Mouse (Mus musculus): ENCODE results near the gene Calm2.

Calm2 gene

DNA sequence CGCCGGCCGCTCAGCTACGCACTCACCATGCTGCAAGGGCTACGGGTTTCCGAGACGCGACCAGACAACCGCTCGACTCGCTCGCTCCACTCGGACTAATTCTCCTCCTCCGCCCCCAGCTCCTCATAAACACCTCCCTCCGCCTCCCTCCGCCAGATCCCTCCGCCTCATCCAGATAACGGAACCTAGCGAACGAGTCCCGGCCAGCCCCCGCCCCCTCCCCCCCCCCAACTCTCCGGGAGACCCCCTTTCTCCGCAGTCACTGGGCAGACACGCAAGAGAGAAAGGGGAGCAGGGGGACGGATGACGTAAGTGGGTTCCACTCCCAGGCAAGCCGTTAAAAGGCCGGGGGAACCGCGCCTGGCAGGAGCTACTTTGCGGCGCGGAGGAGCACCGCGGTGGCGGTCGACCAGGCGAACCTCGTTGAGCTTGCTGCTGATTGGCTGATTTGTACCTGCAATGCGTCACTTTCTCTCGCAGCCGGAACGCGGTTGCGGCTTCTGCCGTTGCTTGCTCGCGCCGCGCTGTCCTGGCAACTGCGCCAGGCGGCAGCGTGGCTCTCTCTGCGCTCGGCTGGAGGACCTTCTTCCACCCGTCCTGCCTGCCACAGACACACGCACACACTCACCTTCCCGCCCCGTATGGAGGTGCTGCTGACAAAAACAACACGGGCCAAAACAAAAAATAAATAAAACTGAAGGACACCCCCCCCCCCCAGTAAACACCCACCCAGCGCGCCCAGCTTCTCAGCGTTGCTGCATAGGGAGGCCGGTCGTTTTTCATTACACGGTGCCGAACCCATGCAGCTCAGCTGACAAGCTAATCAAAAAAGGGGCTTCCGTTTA lies at the start of gene Calm2:
Gene Calm2, minus strand, starts transcription at position 169 of the 845 bp plus-strand sequence.
- DNase-seq (ENCODE audit: low spot score in 2 of 2) = peak; percentile 94 to 98

DNA sequence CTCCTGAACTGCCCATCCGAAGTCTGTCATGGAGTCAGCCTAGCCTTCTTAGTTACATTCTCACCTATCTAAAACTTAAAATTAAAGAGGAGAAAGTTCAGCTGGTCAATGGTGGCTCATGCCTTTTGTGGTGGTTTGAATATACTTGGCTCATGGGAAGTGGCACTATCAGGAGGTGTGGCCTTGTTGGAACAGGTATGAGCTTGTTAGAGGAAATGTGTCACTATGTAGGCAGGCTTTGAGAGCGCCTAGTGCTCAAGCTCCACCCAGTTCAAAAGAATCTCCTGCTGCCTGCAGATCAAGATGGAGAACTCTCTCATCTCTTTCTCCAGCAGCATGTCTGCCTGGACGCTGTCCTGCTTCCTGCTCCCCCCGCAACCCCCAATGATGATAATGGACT lies 48.8 kb upstream of the Calm2 start:
- DNase-seq (ENCODE audit: low spot score in 2 of 2) = no peak

DNA sequence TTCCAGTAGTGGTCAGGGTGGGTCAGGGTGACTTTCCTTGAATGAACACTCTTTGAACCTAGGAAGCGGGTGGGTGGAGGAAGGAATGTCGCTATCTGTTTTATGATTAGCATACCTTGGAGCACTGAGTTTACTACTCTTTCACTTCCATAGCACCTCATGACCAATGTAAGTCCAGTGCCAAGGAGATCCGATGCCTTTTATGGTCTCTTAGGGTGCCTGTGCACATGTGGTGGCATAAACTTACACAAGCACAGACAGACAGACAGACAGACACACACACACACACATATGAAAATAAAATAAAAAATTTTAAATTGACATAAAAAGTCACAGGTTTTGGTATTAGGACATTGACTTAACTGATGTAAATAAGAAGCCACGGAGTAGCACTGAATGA lies 47.6 kb upstream of the Calm2 start:
- DNase-seq (ENCODE audit: low spot score in 2 of 2) = no peak

DNA sequence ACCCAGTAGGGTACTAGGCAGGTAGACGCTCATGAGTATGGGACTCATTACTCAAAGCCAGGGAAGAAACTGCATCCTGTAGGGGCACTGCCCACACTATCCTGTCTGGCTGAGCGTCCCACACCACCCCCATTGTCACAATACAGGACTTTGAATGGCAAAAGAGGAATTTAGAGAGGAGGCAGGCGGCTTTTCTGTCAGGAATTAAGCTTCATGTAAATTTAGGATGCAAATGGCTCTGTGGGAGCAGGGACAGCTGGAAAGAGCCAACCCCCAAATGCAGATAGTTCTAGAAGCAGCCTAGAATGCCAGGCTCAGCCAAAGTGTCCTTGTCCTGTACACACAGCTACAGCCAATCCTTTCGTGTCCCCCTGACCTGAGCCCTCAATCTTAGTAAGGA lies 45.6 kb upstream of the Calm2 start:
- DNase-seq (ENCODE audit: low spot score in 2 of 2) = no peak

DNA sequence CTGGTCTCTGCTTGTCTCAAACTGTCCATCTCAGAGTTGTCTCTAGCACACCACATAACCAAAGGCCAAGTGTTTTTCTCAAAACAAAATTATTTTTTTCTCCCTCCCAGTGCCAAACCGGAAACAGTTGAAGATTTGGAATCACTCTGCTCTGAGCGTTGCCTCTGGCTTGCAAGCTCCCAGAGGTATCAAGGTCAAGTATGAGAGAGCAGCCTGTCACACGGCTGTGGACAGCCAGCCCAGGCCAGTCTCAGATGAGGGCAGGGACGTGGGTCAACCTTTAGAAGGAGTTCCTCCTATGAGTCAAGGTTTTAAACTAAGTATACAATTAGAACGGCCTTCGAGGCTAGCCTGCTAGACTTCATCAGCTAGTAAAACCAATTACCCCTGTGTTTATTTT lies 43.6 kb upstream of the Calm2 start:
- DNase-seq (ENCODE audit: low spot score in 2 of 2) = no peak

DNA sequence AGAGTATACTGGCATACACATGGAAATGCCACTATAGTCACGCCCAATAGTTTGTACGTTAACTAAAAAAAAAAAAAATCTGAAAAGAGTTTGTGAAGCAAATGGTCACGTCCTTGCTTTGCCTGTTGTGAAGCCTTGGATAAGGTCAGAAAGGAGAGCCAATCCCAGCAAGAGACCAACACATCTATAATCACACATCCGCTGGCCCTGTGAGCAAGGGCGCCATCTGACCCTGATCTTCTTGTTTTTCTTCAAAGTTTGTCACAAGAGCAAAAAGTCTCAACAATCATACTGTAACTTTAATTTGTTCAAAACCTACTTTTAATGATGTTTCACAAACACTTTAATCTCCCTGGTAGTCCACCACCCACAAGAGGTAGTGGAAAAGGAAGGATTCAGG lies 39.0 kb upstream of the Calm2 start:
- no peak for DNase-seq (ENCODE audit: low spot score in 2 of 2)

GRCm38 (mm10) chr17:87482867-87483266 lies 36.1 kb upstream of the Calm2 start:
- no peak for DNase-seq (ENCODE audit: low spot score in 2 of 2)

GRCm38 (mm10) chr17:87478569-87478968 lies 31.8 kb upstream of the Calm2 start:
- no peak for DNase-seq (ENCODE audit: low spot score in 2 of 2)

DNA sequence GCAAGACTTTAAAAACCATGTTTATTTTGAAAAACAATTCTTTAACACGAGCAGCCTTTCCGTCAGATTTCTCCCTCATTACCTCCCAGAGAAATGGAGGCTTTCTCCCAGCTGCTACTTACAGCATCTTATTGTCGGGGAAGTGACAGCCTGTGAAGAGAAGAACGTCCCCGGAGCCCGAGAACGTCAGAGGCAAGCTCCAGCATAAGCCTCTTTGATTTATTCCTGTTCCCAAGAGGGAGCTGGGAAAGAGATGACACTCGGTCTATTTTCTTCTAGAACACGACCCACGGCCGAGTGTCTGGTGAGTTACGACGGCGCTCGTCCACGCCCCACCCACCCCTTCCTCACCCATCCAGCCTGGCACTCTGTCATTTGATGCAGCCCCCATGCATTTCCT lies 30.9 kb upstream of the Calm2 start:
- DNase-seq (ENCODE audit: low spot score in 2 of 2) = no peak

DNA sequence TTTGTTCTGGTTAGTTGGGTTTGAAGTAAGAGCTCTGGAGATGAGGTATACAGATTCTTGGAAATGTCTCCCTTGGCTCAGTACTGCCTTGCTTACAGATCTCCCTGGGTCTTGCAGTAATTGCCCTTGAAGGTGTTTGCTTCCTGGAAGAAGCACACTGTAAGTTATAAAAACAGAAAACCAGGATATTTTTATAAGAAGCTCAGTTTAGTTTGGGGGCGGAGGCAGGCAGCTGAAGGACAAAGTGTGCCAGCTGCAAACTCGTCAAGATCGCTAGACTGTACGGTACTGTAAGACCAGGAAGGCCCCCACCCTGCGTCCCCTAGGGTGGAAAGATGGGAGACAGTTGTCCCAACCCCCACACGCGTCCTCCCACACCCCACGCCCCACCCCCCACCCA lies 28.6 kb upstream of the Calm2 start:
- DNase-seq (ENCODE audit: low spot score in 2 of 2) = no peak

DNA sequence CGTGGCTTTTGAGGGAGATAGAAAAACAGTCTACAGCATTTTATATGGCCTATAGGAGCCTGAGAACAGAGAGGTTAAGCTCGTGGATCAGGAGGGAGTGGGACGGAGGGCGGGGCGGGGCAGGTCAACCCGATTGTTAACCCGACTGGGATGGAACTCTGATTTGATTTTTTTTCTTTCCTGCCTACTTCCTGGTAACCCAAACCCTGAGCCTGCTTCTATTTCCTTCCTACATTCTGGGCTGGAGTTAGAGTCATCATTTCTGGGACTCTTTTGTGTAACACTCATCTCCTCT lies 27.7 kb upstream of the Calm2 start:
- no peak for DNase-seq (ENCODE audit: low spot score in 2 of 2)

GRCm38 (mm10) chr17:87473736-87474500 lies 27.2 kb upstream of the Calm2 start:
- no peak for DNase-seq (ENCODE audit: low spot score in 2 of 2)

GRCm38 (mm10) chr17:87473441-87473735 lies 26.7 kb upstream of the Calm2 start:
- no peak for DNase-seq (ENCODE audit: low spot score in 2 of 2)

DNA sequence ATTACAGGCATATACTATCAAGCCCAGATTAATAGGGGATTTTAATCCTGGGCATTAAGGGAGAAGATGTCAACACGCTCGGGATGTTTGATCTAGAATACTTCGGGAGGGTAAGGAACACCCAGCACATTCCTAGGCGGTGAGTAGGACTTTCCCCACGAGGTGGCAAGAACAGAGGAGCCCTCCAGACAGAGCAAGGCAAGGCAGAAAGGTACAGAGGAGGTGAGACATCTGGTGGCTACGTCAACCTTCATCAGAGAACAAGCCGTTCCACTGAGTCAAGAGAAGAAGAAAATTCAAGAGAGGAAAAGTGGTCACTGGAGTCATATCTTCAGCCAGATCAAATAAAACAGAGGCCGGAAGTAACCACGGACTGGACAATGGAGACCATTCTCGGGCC lies 26.1 kb upstream of the Calm2 start:
- no peak for DNase-seq (ENCODE audit: low spot score in 2 of 2)

DNA sequence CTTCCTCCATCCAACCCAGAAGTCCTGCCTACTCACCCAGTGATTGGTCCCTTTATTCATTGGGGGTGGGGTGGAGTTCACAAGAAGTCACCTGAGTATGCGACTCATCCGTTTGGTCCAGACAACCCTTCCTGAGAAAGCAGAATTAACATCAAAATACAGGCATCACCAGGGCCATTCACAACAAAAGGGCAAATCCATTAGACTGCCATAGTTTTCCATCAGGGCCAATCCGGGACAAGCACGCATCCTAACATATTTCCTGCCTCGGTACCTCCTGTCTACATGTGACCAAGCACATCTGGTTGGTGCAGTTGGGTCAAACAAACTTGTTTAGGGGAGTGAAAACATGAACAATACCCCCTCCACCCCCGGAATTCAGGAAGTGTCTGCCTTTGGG lies 24.9 kb upstream of the Calm2 start:
- no peak for DNase-seq (ENCODE audit: low spot score in 2 of 2)

- DNase-seq (ENCODE audit: low spot score in 2 of 2) = no peak
These were observed 24.1 kb upstream of the Calm2 start for GRCm38 (mm10) chr17:87470797-87471196.

DNA sequence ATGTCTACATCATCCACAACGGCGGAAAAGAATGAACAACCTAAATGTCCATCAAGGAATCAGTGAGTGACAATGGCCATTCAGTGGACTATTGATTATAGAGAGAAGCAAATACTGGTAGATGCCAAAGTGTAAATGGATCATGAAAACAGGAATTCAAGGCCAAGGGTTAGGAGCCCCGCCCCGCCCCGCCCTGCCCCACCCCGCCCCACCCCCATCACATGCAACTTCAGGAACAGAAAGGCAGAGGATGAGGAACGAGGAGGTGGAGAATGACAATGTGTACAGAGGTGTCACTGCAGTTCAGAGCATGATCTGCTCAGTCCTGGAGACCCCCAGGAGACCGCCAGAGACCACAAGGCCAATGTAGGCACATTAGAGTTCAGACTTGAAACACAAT lies 23.5 kb upstream of the Calm2 start:
- no peak for DNase-seq (ENCODE audit: low spot score in 2 of 2)

- no peak for DNase-seq (ENCODE audit: low spot score in 2 of 2)
These were observed 22.7 kb upstream of the Calm2 start for GRCm38 (mm10) chr17:87469428-87469827.

DNA sequence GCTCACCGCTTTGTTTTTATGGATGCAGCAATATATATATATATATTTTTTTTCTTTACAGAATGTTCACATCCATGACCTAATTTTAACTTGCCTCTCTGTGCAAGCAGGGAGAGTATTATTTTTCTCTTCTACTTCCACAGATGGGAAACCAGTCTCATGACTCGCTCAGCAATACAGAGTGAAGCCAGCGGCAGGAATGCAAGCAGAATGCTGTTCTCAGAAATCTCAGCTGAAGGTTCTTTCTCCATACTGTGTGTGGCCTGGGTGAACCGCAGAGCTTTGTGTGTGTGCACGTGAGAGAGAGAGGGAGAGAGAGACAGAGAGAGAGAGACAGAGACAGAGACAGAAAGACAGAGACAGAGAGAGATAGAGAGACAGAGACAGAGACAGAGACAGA lies 21.9 kb upstream of the Calm2 start:
- no peak for DNase-seq (ENCODE audit: low spot score in 2 of 2)

- no peak for DNase-seq (ENCODE audit: low spot score in 2 of 2)
These were observed 14.8 kb upstream of the Calm2 start for GRCm38 (mm10) chr17:87461499-87461896.

DNA sequence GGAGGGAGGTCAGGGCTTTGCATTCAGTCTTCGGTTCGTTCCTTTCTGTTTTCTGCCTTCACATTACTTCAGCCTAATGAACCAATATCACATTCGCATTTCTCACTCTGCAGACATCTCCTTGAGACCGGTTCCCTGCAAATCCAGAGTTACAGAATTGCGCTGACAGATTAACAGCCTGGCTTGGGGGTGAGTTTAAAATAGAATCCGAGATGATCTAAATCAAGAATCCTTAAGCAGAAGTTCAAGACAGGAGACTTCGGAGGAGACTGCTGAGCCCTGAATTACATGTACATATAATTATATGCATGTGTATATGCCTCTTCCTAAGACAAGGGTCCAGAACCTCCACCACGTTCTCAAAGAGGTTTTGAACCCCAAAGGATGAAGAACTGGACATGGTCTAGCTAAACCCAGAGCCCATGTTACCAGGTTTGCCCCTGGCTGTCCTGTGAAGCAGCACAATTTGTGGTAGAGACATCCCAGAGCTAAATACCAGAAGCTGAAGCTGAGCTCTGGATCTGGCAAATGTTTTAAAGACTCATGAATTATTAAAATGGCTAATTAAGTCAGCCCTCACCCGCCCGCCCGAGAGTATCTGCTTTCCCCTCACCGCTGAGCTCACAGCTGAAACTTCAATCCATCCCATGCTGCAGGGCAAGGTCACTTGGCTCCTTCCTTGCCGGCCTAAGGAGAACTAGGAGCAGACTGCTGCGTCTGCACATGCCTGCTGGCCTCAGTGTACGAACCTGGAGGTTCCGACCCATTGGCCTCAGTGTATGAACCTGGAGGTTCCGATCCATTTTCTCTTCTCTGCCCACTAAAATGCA lies 14.1 kb upstream of the Calm2 start:
- no peak for DNase-seq (ENCODE audit: low spot score in 2 of 2)

DNA sequence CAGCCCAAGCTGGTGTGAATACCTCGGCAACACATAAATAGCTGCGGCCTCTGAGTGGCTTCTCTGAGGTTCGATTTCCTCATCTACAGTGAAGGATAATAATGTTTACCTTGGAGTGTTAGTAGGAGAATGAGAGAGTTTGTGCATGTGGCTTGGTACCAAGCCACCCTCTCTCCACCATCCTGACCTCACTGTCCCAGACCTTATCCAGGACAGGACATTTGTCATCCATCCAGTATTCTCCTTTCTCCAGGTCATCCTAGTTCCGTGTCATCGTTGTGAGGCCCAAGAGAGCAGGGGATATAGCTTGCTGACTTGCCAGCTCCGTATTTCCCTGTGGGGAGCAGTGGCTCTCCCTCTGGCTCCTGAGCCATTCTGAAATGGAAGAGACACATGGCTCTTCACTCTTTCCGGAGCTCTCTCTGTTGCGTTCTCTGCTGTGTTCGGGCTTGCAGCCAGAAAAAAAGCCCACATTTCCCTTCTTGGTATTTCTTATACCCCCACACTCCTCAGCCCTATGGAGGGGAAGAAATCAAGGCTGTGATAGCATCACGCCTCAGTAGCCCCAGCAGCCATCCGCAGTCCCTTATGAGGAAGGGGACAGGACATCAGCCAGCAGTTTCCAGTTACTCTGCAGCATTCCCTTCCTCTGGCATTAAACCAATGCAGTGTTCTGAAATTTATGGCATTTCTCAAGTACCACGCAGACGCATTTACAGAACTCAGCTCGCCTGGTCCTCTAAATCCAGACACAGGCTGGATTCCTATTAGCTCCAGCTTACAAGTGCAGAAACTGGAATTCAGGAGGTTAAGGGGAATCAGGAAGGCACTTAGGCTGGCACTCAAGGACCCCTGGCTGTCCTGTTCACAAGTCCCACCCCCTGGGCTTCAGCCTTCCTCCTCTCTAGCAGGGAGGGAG lies 13.3 kb upstream of the Calm2 start:
- DNase-seq (ENCODE audit: low spot score in 2 of 2) = no peak

Measured in urinary bladder, postnatal 4 days (tissue).